Comparison of ENCODE assay signal across 9 mouse cellular contexts in the genomic region with DNA sequence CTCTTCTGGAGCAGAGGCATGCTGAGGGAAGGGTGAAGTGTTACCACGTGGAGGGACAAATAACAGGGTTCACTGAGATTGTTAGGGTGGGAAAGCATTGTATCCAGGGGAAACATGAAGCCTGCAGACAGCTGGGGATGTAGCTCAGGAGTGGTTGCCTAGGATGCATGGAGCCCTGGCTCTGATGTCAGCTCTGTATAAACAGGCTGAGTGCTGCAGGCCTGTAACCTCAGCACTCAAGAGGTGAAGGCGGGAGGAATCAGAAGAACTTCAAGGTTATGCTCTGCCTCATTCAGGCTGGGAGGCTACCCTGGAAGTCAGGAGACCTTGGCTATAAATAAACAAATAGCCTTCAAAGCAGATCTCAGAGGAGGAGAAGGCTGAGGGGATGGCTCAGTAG. TPM values are rescaled to one million over a fixed set of nuclear protein-coding genes. Genes with fewer than 3 reads are reported as not detected.
A peak's percentile ranks its signal among the peaks of the same experiment; 100 is the strongest.
DNase-seq lines count a peak whose midpoint lies in the region; ATAC-seq and TF ChIP-seq lines count a peak whose summit lies in the region.
"Had no signal": no experiment of that assay in that cellular context is flagged by ENCODE, and none has a peak within 500 bp of the region (broad histone marks: within the 10 kb centered on the region; RNA-seq: fewer than 3 reads in every experiment).

No protein-coding gene starts in this region.

- no peak overlapping the region for H3K4me3 ChIP-seq in forebrain, embryonic 14.5 days (ENCODE audit: low read depth, low read length)
- no peak overlapping the region for H3K4me3 ChIP-seq in forebrain, embryonic 13.5 days
- H3K4me3 ChIP-seq in limb, embryonic 13.5 days = no peak overlapping the region
- H3K4me3 ChIP-seq in limb, embryonic 10.5 days = no peak overlapping the region
- H3K4me3 ChIP-seq in limb, embryonic 14.5 days (replicated peaks; ENCODE audit: low read length) = no peak overlapping the region
- H3K4me3 ChIP-seq: lung, embryonic 15.5 days had no signal

- no peak overlapping the region for H3K27ac ChIP-seq in forebrain, embryonic 14.5 days (ENCODE audit: low read depth, low read length)
- no peak overlapping the region for H3K27ac ChIP-seq in forebrain, embryonic 13.5 days
- H3K27ac ChIP-seq in limb, embryonic 13.5 days = no peak overlapping the region
- H3K27ac ChIP-seq in limb, embryonic 10.5 days = no peak overlapping the region
- H3K27ac ChIP-seq in limb, embryonic 14.5 days (replicated peaks; ENCODE audit: low read depth, low read length) = no peak overlapping the region
- H3K27ac ChIP-seq: lung, embryonic 15.5 days had no signal

- ATAC-seq in forebrain, embryonic 14.5 days = no peak
- no peak for ATAC-seq in forebrain, embryonic 13.5 days
- ATAC-seq in limb, embryonic 13.5 days (ENCODE audit: low FRiP score, low read depth) = peak; percentile 57; the same call in 1 of the 2 replicates
- ATAC-seq in limb, embryonic 14.5 days (ENCODE audit: low FRiP score, low read depth) = peak; percentile 68

- H3K9me3 ChIP-seq in forebrain, embryonic 14.5 days (replicated peaks; ENCODE audit: control insufficient read depth, low read length) = no peaks in the 10 kb centered on the region
- no peaks in the 10 kb centered on the region for H3K9me3 ChIP-seq in forebrain, embryonic 13.5 days (replicated peaks)
- no peaks in the 10 kb centered on the region for H3K9me3 ChIP-seq in limb, embryonic 13.5 days
- H3K9me3 ChIP-seq in limb, embryonic 10.5 days (replicated peaks) = no peaks in the 10 kb centered on the region
- H3K9me3 ChIP-seq in limb, embryonic 14.5 days (ENCODE audit: control insufficient read depth, low read length) = no peaks in the 10 kb centered on the region
- H3K9me3 ChIP-seq: lung, embryonic 15.5 days had no signal

- no peaks in the 10 kb centered on the region for H3K27me3 ChIP-seq in forebrain, embryonic 14.5 days (replicated peaks; ENCODE audit: control insufficient read depth, insufficient read depth, low read length)
- no peaks in the 10 kb centered on the region for H3K27me3 ChIP-seq in forebrain, embryonic 13.5 days
- H3K27me3 ChIP-seq in limb, embryonic 13.5 days = no peaks in the 10 kb centered on the region
- no peaks in the 10 kb centered on the region for H3K27me3 ChIP-seq in limb, embryonic 10.5 days (ENCODE audit: low read depth, poor library complexity, severe bottlenecking)
- H3K27me3 ChIP-seq in limb, embryonic 14.5 days (ENCODE audit: control insufficient read depth, insufficient read depth, low read length) = no peaks in the 10 kb centered on the region
- H3K27me3 ChIP-seq: lung, embryonic 15.5 days had no signal

- DNase-seq in forebrain, embryonic 14.5 days (ENCODE audit: low spot score) = peak; percentile 19
- no peak for DNase-seq in limb, embryonic 10.5 days (ENCODE audit: low spot score)
- DNase-seq in adrenal gland, postnatal 36 days = peak; percentile 29 to 65
- no peak for DNase-seq in limb, embryonic 14.5 days (ENCODE audit: low spot score)
- no peak for DNase-seq in lung, postnatal 14 days
- DNase-seq in frontal cortex, postnatal 25 days (ENCODE audit: low spot score in 2 of 2) = no peak

- 0 out of 2 replicates have a peak, but pooled peaks cover 5% of the 10 kb centered on the region for H3K36me3 ChIP-seq in forebrain, embryonic 14.5 days (ENCODE audit: control insufficient read depth, insufficient read depth, low read length)
- peaks cover 11% of the 10 kb centered on the region; the same call in 1 of the 2 replicates for H3K36me3 ChIP-seq in forebrain, embryonic 13.5 days (ENCODE audit: poor library complexity, severe bottlenecking)
- H3K36me3 ChIP-seq in limb, embryonic 13.5 days = 0 out of 2 replicates have a peak, but pooled peaks cover 4% of the 10 kb centered on the region
- H3K36me3 ChIP-seq in limb, embryonic 10.5 days = 0 out of 2 replicates have a peak, but pooled peaks cover under 1% of the 10 kb centered on the region
- no peaks in the 10 kb centered on the region for H3K36me3 ChIP-seq in limb, embryonic 14.5 days (ENCODE audit: control insufficient read depth, insufficient read depth, low read length)
- H3K36me3 ChIP-seq: lung, embryonic 15.5 days had no signal

- no peak overlapping the region for H3K9ac ChIP-seq in forebrain, embryonic 14.5 days (ENCODE audit: low read length)
- no peak overlapping the region for H3K9ac ChIP-seq in forebrain, embryonic 13.5 days
- H3K9ac ChIP-seq in limb, embryonic 13.5 days = no peak overlapping the region
- H3K9ac ChIP-seq in limb, embryonic 14.5 days (ENCODE audit: low read depth, low read length, severe bottlenecking) = 0 out of 2 replicates have a peak overlapping the region, but pooled peaks have one; percentile 9
- H3K9ac ChIP-seq: lung, embryonic 15.5 days had no signal

- no peaks in the 10 kb centered on the region for H3K4me1 ChIP-seq in forebrain, embryonic 14.5 days (ENCODE audit: control insufficient read depth, insufficient read depth, low read length)
- H3K4me1 ChIP-seq in forebrain, embryonic 13.5 days = 0 out of 2 replicates have a peak, but pooled peaks cover 4% of the 10 kb centered on the region
- H3K4me1 ChIP-seq in limb, embryonic 13.5 days = 0 out of 2 replicates have a peak, but pooled peaks cover 5% of the 10 kb centered on the region
- H3K4me1 ChIP-seq in limb, embryonic 10.5 days = peaks cover 7% of the 10 kb centered on the region
- H3K4me1 ChIP-seq in limb, embryonic 14.5 days (ENCODE audit: control insufficient read depth, insufficient read depth, low read length) = no peaks in the 10 kb centered on the region
- H3K4me1 ChIP-seq: lung, embryonic 15.5 days had no signal

- TF ChIP-seq POLR2A in limb, embryonic 14.5 days (IDR thresholded peaks at IDR 0.05; ENCODE audit: borderline replicate concordance, extremely low read depth, insufficient read depth, insufficient read length) = no peak

- no peak overlapping the region for H3K4me2 ChIP-seq in forebrain, embryonic 14.5 days (ENCODE audit: low read length)
- no peak overlapping the region for H3K4me2 ChIP-seq in forebrain, embryonic 13.5 days
- H3K4me2 ChIP-seq in limb, embryonic 13.5 days (replicated peaks) = no peak overlapping the region
- H3K4me2 ChIP-seq in limb, embryonic 14.5 days (replicated peaks; ENCODE audit: low read depth, low read length, severe bottlenecking) = no peak overlapping the region
- H3K4me2 ChIP-seq: lung, embryonic 15.5 days had no signal

- WGBS in forebrain, embryonic 14.5 days = 32% methylated on average over 2 of the region's 2 CpGs
- WGBS in forebrain, embryonic 13.5 days = 33% methylated on average over 2 of the region's 2 CpGs
- WGBS in limb, embryonic 13.5 days = 14% methylated on average over 2 of the region's 2 CpGs
- 26% methylated on average over 2 of the region's 2 CpGs for WGBS in limb, embryonic 10.5 days
- WGBS in limb, embryonic 14.5 days = 26% methylated on average over 2 of the region's 2 CpGs

RNA-seq across cellular contexts. Expression of gene Cenpv, which starts 20.1 kb away (rescaled TPM):
- polyA plus RNA-seq in forebrain, embryonic 14.5 days (2014; fragmentation: Nextera tagmentation; extraction: Ambion mirVana) = 99.4 and 112 TPM in 2 replicates
- 74.4 and 78.7 TPM in 2 replicates for polyA plus RNA-seq in forebrain, embryonic 13.5 days (2015; fragmentation: Nextera tagmentation; extraction: Ambion mirVana)
- polyA plus RNA-seq in limb, embryonic 13.5 days (2015; fragmentation: Nextera tagmentation; extraction: Ambion mirVana) = 23.6 and 26.8 TPM in 2 replicates
- polyA plus RNA-seq in limb, embryonic 10.5 days (2016; fragmentation: Nextera tagmentation; extraction: Ambion mirVana) = 35.0 and 42.2 TPM in 2 replicates
- 10 to 100 TPM; 30.2 to 37.2 TPM for total RNA-seq in adrenal gland, postnatal 36 days (2021)
- polyA plus RNA-seq in limb, embryonic 14.5 days (2012; rRNA removed) = 40.5 and 47.6 TPM in 2 replicates
- polyA plus RNA-seq in limb, embryonic 14.5 days (2014; fragmentation: Nextera tagmentation; extraction: Ambion mirVana) = 26.7 and 27.0 TPM in 2 replicates

RNA-seq across cellular contexts. Expression of gene Ubb, which starts 32.0 kb away (rescaled TPM):
- polyA plus RNA-seq in forebrain, embryonic 14.5 days (2014; fragmentation: Nextera tagmentation; extraction: Ambion mirVana) = 5,294 and 5,616 TPM in 2 replicates
- 4,545 and 4,559 TPM in 2 replicates for polyA plus RNA-seq in forebrain, embryonic 13.5 days (2015; fragmentation: Nextera tagmentation; extraction: Ambion mirVana)
- polyA plus RNA-seq in limb, embryonic 13.5 days (2015; fragmentation: Nextera tagmentation; extraction: Ambion mirVana) = 3,843 and 3,876 TPM in 2 replicates
- 3,627 and 3,653 TPM in 2 replicates for polyA plus RNA-seq in limb, embryonic 10.5 days (2016; fragmentation: Nextera tagmentation; extraction: Ambion mirVana)
- 1,000 to 10,000 TPM; 1,237 to 1,515 TPM for total RNA-seq in adrenal gland, postnatal 36 days (2021)
- polyA plus RNA-seq in limb, embryonic 14.5 days (2012; rRNA removed) = 3,111 and 3,234 TPM in 2 replicates
- 3,423 and 3,655 TPM in 2 replicates for polyA plus RNA-seq in limb, embryonic 14.5 days (2014; fragmentation: Nextera tagmentation; extraction: Ambion mirVana)

RNA-seq across cellular contexts. Expression of gene Trpv2, which starts 55.3 kb away (rescaled TPM):
- polyA plus RNA-seq in forebrain, embryonic 14.5 days (2014; fragmentation: Nextera tagmentation; extraction: Ambion mirVana) = 13.2 and 17.0 TPM in 2 replicates
- polyA plus RNA-seq in forebrain, embryonic 13.5 days (2015; fragmentation: Nextera tagmentation; extraction: Ambion mirVana) = 8.2 and 9.1 TPM in 2 replicates
- 1.4 and 2.4 TPM in 2 replicates for polyA plus RNA-seq in limb, embryonic 13.5 days (2015; fragmentation: Nextera tagmentation; extraction: Ambion mirVana)
- polyA plus RNA-seq in limb, embryonic 10.5 days (2016; fragmentation: Nextera tagmentation; extraction: Ambion mirVana) = 0.55 and 0.87 TPM in 2 replicates
- 1 to 10 TPM; 2.0 to 3.7 TPM for total RNA-seq in adrenal gland, postnatal 36 days (2021)
- polyA plus RNA-seq in limb, embryonic 14.5 days (2012; rRNA removed) = 2.7 and 2.8 TPM in 2 replicates
- polyA plus RNA-seq in limb, embryonic 14.5 days (2014; fragmentation: Nextera tagmentation; extraction: Ambion mirVana) = 2.9 and 4.3 TPM in 2 replicates

Comparison
In these comparisons a context has a peak if more than half of its experiments do, and no peak if none do; other contexts are left out.
1. ATAC-seq: peak in limb, embryonic 13.5 days (single experiment) and limb, embryonic 14.5 days (single experiment); none in forebrain, embryonic 14.5 days (single experiment) and forebrain, embryonic 13.5 days (single experiment).
2. DNase-seq: peak in forebrain, embryonic 14.5 days (single experiment) and adrenal gland, postnatal 36 days (2 of 2); none in limb, embryonic 10.5 days (single experiment), limb, embryonic 14.5 days (single experiment), lung, postnatal 14 days (single experiment) and frontal cortex, postnatal 25 days (0 of 2).